Mouse (Mus musculus) kidney, adult 2 months (tissue): ENCODE results near the gene Slc25a11. TPM values are rescaled to one million over a fixed set of nuclear protein-coding genes. Genes with fewer than 3 reads are reported as not detected.

Experiments
- DNase-seq: peaks from one replicate; pipeline ENCODE4 v3.0.0; 2021
- H3K27ac ChIP-seq: fragments of 200-500 bp; 2 replicates; pipeline ENCODE4 v1.5.1; 2012; ENCODE audit warnings: low read depth, low read length, control low read depth, inconsistent platforms; ENCODE audit not compliant: insufficient read depth
- H3K27me3 ChIP-seq: fragments of 200-500 bp; replicated peaks from 2 replicates; pipeline ENCODE4 v1.6.1; 2012; ENCODE audit warnings: mild to moderate bottlenecking, moderate library complexity, low read length, inconsistent platforms; ENCODE audit not compliant: control insufficient read depth, insufficient read depth
- H3K36me3 ChIP-seq: fragments of 200-500 bp; 2 replicates; pipeline ENCODE4 v1.6.1; 2012; ENCODE audit warnings: mild to moderate bottlenecking, moderate library complexity, low read length, inconsistent platforms; ENCODE audit not compliant: control insufficient read depth, insufficient read depth
- H3K4me1 ChIP-seq: fragments of 200-500 bp; 2 replicates; pipeline ENCODE4 v1.6.1; 2011; ENCODE audit warnings: low read length; ENCODE audit not compliant: control insufficient read depth, insufficient read depth
- H3K4me3 ChIP-seq: fragments of 200-500 bp; 2 replicates; pipeline ENCODE4 v1.5.1; 2011; ENCODE audit warnings: mild to moderate bottlenecking, low read depth, low read length, control low read depth; ENCODE audit not compliant: insufficient read depth
- CTCF ChIP-seq: fragments of 200-500 bp; conservative IDR thresholded peaks from 2 replicates; pipeline ENCODE4 v1.5.1; 2011; ENCODE audit warnings: low read depth, mild to moderate bottlenecking, control low read depth, low read length, moderate library complexity, mixed read lengths; ENCODE audit not compliant: insufficient read depth, insufficient read length
- POLR2A ChIP-seq: fragments of 200-500 bp; IDR thresholded peaks from one replicate; pipeline ENCODE4 v1.6.1; 2011; ENCODE audit warnings: low read depth, low read length, control low read depth
- WGBS: fragments of 180-500 bp; shearing (Covaris S2); methylation state at CpG from one replicate; pipeline ENCODE4 v1.1.7; 2018; 5-methylcytosine and 5-hydroxymethylcytosine counted together
- polyA plus RNA-seq: library from polyadenylated mRNA; depleted of rRNA; stranded (reverse); fragments of >200 nt; gene quantifications from 2 replicates; pipeline ENCODE4 v1.2.3, GENCODE M21; 2012

The Slc25a11 gene
- polyA plus RNA-seq, 1 experiment, result 281 TPM

- WGBS, result 83% methylated on average over 8 of the region's 8 CpGs
- Histone ChIP-seq H3K4me1 (0 out of 2 replicates have a peak, but pooled peaks cover 2% of the 10 kb centered on the region), H3K27me3 (no peaks in the 10 kb centered on the region), H3K36me3 (no peaks in the 10 kb centered on the region), H3K27ac (no peak overlapping the region), H3K4me3 (no peak overlapping the region)
- TF ChIP-seq POLR2A (no peak), CTCF (no peak)
- no peak for DNase-seq
These were observed 11.7 kb upstream of the Slc25a11 start for GRCm38 (mm10) chr11:70658942-70659341.

- Histone ChIP-seq H3K4me1 (0 out of 2 replicates have a peak, but pooled peaks cover 2% of the 10 kb centered on the region), H3K36me3 (no peaks in the 10 kb centered on the region), H3K27me3 (no peaks in the 10 kb centered on the region), H3K4me3 (no peak overlapping the region), H3K27ac (no peak overlapping the region)
- WGBS, result 86% methylated on average over 5 of the region's 5 CpGs
- DNase-seq, result no peak
- no peak for TF ChIP-seq CTCF
- TF ChIP-seq POLR2A, result no peak
These were observed 11.2 kb upstream of the Slc25a11 start for GRCm38 (mm10) chr11:70658521-70658920.

- no peak overlapping the region for H3K4me3 ChIP-seq
- 70% methylated on average over 9 of the region's 9 CpGs for WGBS
- H3K27ac ChIP-seq, result no peak overlapping the region
These were observed 10.7 kb upstream of the Slc25a11 start for GRCm38 (mm10) chr11:70657991-70658390.

GRCm38 (mm10) chr11:70657573-70657972 lies 10.3 kb upstream of the Slc25a11 start:
- 53% methylated on average over 6 of the region's 6 CpGs for WGBS
- H3K4me3 ChIP-seq, result no peak overlapping the region
- TF ChIP-seq POLR2A (no peak), CTCF (no peak)
- H3K4me1 ChIP-seq, result peaks cover 7% of the 10 kb centered on the region; the same call in 1 of the 2 replicates
- no peak for DNase-seq
- no peaks in the 10 kb centered on the region for H3K36me3 ChIP-seq
- H3K27ac ChIP-seq, result no peak overlapping the region
- H3K27me3 ChIP-seq, result no peaks in the 10 kb centered on the region

More at GRCm38 (mm10) chr11:70657991-70658390, 10.7 kb upstream of the Slc25a11 start:
- TF ChIP-seq POLR2A (no peak), CTCF (no peak)
- Histone ChIP-seq H3K27me3 (no peaks in the 10 kb centered on the region), H3K36me3 (no peaks in the 10 kb centered on the region), H3K4me1 (peaks cover 3% of the 10 kb centered on the region; the same call in 1 of the 2 replicates)
- DNase-seq, result no peak

- no peak for DNase-seq
- WGBS, result 64% methylated on average over 3 of the region's 3 CpGs
- H3K4me3 ChIP-seq, result peak within 1 kb of the TSS; percentile 100
These were observed 9.7 kb upstream of the Slc25a11 start, which contains the start of gene Eno3 for GRCm38 (mm10) chr11:70656964-70657363. Eno3 (plus strand) TSS chr11:70657202.

GRCm38 (mm10) chr11:70656456-70656927 lies 9.2 kb upstream of the Slc25a11 start:
- Histone ChIP-seq H3K27me3 (no peaks in the 10 kb centered on the region), H3K4me3 (peak overlapping the region; percentile 100), H3K36me3 (no peaks in the 10 kb centered on the region; the same call in 1 of the 2 replicates), H3K27ac (peak overlapping the region; percentile 93), H3K4me1 (peaks cover 12% of the 10 kb centered on the region; the same call in 1 of the 2 replicates)
- WGBS, result 49% methylated on average over 16 of the region's 16 CpGs
- TF ChIP-seq POLR2A, result no peak
- TF ChIP-seq CTCF, result no peak
- peak; percentile 64 for DNase-seq

More at GRCm38 (mm10) chr11:70656964-70657363, 9.7 kb upstream of the Slc25a11 start, which contains the start of gene Eno3:
- Histone ChIP-seq H3K27me3 (no peaks in the 10 kb centered on the region), H3K27ac (peak within 1 kb of the TSS; percentile 93), H3K4me1 (peaks cover 10% of the 10 kb centered on the region; the same call in 1 of the 2 replicates), H3K36me3 (no peaks in the 10 kb centered on the region)
- TF ChIP-seq CTCF, result no peak
- TF ChIP-seq POLR2A, result no peak

- Histone ChIP-seq H3K27me3 (no peaks in the 10 kb centered on the region), H3K4me3 (peak overlapping the region; percentile 100), H3K36me3 (peaks cover 3% of the 10 kb centered on the region; the same call in 1 of the 2 replicates), H3K4me1 (peaks cover 12% of the 10 kb centered on the region; the same call in 1 of the 2 replicates), H3K27ac (peak overlapping the region; percentile 93)
- no peak for TF ChIP-seq POLR2A
- TF ChIP-seq CTCF, result no peak
- peak; percentile 58 for DNase-seq
- WGBS, result 3% methylated on average over 61 of the region's 61 CpGs
These were observed 8.5 kb upstream of the Slc25a11 start for GRCm38 (mm10) chr11:70655571-70656455.
